Mouse (Mus musculus) retina, postnatal 7 days (tissue): ENCODE data around the gene Gramd1b.

Source experiments
- DNase-seq: peaks from one replicate; pipeline ENCODE4 v3.0.0-alpha.2; 2012; ENCODE audit warnings: low read depth, low spot score

Gene Gramd1b

DNA sequence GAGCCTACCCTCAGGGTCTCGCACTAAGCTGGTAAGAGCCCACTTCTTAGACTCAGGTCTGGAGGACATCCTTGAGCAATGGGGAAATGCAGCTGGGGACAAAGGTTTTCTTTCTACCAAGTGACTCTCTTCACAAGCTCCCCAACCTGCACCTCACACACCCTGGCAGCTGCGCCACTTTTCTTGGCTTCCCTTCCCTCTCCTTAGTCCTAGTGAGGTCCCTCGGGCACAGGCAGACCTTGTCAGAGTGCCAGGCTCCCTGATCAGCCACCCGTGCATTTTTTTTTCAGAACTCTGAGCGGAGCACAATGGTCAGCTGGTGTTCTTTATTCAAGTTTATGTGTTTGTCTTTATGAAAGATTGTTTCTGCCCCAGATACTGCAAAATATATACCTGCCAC is 194.5 kb downstream of the Gramd1b start:
- no peak for DNase-seq

GRCm38 (mm10) chr9:40334617-40335016 is 196.6 kb downstream of the Gramd1b start:
- DNase-seq, result no peak

- peak; percentile 65 for DNase-seq
Observed at GRCm38 (mm10) chr9:40333649-40334396, 197.4 kb downstream of the Gramd1b start.

- DNase-seq, result no peak
Observed at GRCm38 (mm10) chr9:40332731-40333648, 198.2 kb downstream of the Gramd1b start.

DNA sequence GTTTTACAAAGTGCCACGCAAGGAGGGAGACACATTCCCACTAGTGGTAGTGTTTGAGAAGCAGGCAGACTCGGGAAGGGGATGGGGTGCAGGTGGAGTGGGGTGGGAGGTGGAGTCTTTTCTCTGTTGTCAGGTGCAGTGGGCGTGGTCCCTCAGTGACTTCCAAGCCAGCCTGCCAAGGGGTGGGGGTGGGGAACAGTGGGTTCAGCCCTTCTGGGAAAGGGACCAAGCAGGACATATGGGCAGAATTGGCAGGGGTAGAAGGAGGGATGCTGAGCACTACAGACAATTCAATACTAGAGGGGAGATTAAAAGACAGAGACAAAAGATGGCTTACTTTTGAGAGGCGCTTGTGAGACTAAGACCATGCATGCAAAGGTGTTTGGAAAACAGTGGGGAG is 198.9 kb downstream of the Gramd1b start:
- no peak for DNase-seq

- no peak for DNase-seq
Observed at GRCm38 (mm10) chr9:40331411-40332286, 199.5 kb downstream of the Gramd1b start.

DNA sequence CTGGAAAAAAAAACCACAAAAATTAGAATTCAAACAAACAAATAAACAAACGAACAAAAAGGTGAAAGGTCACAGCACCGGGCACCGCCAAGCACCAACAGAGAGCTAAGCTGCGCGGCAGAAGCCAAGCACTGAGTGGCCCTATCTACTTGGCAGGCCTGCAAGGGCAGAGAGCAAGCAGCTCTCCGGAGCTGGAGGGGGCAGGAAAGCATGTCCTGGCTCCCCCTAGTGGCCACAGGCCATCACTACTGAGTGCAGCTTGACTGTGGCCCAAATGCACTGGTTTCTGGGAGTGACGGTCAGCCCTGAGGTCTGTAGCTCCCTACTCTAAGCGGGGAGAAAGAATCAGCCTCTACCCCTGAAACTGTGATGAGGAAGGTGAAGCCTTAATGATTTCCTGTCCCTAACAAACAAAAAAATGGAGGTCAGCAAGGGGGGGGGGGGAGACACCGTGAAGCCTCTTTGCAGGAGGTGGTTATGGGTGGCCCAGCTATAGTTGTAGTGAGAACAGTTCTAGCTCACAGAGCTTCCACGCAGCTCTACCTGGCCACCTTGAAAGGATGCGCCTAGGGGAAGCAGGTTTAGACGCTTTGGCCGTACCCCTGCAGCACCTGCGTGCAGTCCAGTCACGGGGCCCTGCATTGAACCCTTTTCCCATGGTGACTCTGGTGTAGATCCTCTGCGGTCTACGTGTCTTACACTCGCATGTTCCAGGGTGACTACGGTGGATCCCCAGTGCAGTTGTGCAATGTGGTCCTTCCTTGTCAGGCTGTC is 200.4 kb downstream of the Gramd1b start:
- peak; percentile 81 for DNase-seq

DNA sequence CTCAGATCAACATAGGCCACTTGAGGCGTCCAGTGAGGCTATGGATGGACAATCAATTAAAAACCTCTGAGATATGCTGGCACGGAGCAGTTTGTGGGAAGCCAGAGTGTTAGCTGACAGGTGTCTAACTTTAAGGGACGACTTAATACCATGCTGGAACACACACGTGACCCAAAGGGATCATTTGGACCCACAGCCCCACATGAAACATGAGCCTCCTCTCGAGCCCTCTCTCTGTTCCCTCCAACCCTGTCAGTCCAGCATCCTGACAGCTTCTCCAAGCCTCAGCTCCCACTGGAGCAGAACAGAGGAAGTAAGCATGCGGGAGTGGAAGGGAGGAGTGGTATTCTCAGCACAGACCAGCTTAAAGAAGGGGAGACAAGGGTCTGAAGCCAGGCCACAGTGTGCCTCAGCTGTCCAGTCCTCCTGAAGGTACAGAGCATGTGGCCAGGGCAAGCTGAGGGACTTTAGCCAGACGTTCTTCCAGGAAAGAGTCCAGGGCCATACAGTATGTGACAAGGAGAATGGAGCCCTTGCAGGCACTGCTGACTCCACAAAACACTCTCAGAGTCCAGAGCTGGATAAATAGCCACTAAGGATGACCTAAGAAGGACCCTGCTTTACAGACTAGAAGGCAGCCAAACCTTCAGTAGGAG is 204.8 kb downstream of the Gramd1b start:
- DNase-seq, result no peak

DNA sequence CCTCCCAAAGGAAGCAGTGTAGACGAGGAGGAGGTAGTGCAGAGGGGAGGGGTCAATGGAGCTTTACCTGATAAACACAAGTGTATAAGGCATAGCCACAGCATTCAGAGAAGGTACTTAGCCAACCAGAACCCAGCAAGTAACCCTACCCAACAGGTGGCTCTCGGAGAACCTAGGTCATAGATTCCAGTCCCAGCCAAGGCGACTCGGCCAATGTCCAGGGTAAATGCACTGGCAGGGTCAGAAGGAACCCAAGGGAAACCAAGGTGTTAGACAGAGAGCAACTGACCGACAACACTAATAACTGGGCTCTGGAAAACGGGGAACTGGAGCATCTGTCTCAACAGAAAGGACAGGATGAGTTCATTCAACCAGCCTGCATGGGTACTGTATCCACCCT is 206.4 kb downstream of the Gramd1b start:
- DNase-seq, result no peak

GRCm38 (mm10) chr9:40324232-40324792 is 206.9 kb downstream of the Gramd1b start:
- DNase-seq, result no peak

GRCm38 (mm10) chr9:40323773-40324172 is 207.4 kb downstream of the Gramd1b start:
- DNase-seq, result no peak

DNA sequence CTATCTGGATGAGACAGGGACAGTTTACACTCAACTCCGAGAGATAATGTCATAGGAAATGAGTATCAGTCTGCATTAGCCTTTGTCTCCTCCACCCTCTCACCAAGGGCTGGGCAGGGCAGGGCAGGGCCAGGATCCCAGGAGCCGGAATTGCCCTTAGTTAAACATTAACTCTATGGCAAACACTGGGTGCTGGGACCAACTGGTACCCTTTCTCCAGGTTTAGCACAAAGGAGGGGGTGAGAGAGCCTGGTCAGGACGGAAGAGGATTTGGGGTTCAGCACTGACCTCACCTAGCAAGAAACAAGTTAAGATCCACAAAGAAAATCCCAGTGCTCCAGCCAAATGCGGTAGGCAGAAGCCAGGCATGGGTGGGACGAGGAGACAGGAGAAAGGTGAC is 208.0 kb downstream of the Gramd1b start:
- no peak for DNase-seq

DNA sequence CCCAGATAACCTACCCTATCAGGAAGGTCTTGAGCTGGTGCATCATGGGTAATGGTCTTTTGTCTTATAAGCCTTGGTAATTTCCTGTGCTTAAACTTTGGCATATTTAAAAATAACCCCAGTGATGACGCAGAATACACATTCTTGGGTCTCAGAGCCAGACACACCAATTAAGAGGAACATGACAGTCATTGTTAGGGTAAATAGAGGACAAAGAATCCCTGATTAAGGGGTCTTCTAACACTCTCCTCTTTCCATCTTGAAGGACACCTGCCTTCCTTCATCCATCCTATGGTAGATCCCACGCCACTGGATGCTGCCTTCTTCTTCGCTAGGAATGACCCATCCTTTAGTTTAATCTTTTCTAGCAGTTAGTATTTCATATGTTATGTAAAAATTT is 208.8 kb downstream of the Gramd1b start:
- no peak for DNase-seq

DNA sequence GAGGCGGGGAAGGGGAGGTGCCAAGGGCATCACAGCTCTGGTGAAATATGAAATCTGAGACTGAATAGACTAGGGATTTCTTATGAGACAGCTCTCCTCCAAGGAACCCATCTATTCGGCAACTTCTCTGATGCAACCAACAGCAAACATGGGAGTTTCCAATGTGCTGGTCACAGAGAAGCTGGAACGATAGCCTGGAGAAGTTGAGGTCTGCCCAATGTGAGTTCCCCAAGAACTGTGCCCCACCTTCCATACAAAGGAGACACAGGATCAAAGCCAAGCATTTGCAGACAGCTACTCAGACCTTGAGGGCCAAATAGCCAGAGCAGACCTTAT is 209.5 kb downstream of the Gramd1b start:
- DNase-seq, result no peak

- DNase-seq, result no peak
Observed at GRCm38 (mm10) chr9:40320879-40321667, 210.1 kb downstream of the Gramd1b start.

- DNase-seq, result no peak
Observed at GRCm38 (mm10) chr9:40320405-40320804, 210.8 kb downstream of the Gramd1b start.

DNA sequence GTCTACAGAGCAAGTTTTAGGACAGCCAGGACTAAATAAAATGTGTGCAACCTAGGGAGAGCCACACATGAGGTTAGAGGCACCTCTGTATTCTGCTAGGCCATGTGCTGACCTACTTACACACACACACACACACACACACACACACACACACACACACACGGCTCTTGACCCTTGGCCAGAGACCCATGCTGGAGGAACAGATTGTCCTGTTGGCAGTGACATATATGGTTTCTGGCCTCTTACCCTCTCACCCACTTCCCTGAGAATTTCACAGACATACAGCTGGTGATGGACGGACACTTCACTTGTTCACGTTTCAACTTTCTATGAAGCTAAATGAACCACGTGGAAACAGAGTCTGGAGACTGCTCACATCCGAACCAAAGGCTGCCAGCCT is 212.4 kb downstream of the Gramd1b start:
- DNase-seq, result no peak

GRCm38 (mm10) chr9:40317735-40318134 is 213.4 kb downstream of the Gramd1b start:
- DNase-seq, result no peak

DNA sequence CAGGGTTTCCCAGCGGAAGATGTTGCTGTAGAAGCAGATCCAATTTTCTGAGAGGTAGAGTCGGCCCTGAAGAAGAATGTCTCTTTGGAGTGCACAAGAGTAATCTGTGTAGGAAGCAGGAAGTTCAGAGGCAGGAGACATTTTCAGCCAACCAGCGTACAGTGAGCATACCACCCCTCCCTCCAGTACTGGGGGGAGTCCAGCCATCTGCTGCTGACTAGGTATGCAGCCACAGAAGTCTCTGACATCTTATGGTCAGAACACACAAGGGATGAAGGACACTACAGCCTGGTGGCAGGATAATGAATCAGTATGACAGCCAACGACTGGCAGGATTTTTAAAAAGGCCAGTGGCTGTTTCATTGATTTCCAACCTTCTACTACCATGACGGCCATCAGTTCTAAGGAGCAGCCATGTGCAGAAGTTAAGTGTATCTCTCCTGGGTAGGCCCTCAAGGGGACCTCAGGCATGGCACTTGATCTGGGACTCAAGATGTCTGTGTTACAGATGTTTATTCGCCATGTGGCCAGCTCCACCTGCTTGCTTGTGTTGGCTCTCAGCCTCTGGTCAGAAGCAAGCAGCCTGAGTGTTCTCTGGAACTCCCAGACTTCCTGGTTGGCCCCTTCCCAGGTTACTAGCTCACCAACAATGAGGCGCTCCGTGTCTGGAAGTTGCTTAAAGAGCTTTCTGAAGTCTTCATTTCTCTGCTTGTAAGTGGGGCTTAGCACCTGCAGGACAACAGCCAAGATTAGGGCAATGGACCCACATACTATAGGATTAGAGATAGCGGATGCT is 214.1 kb downstream of the Gramd1b start:
- DNase-seq, result no peak
